Mouse (Mus musculus) heart, embryonic 11.5 days (tissue): ENCODE measurements around the gene Limk2. TPM values are rescaled to one million over a fixed set of nuclear protein-coding genes. Genes with fewer than 3 reads are reported as not detected.

ENCODE experiments used
- ATAC-seq: fragments of 200-750 bp; cut with Nextera tagmentation; replicated peaks from 2 replicates; pipeline ENCODE4 v1.8.0; 2017; ENCODE audit warnings: moderate library complexity; ENCODE audit not compliant: insufficient number of reproducible peaks, low FRiP score, low TSS enrichment
- H3K27ac ChIP-seq: fragments of 300-500 bp; sonication (generic); 2 replicates; pipeline ENCODE4 v1.5.1; 2014; ENCODE audit warnings: mild to moderate bottlenecking, low read depth, low read length
- H3K27me3 ChIP-seq: fragments of 300-500 bp; sonication (generic); 2 replicates; pipeline ENCODE4 v1.6.1; 2014; ENCODE audit warnings: mild to moderate bottlenecking, low read length, mixed read lengths; ENCODE audit not compliant: control insufficient read depth, insufficient read depth
- H3K36me3 ChIP-seq: fragments of 300-500 bp; sonication (generic); 2 replicates; pipeline ENCODE4 v1.6.1; 2014; ENCODE audit warnings: mild to moderate bottlenecking, low read length, moderate library complexity, mixed read lengths; ENCODE audit not compliant: control insufficient read depth, insufficient read depth
- H3K4me1 ChIP-seq: fragments of 300-500 bp; sonication (generic); 2 replicates; pipeline ENCODE4 v1.6.1; 2014; ENCODE audit warnings: low read length; ENCODE audit not compliant: control insufficient read depth, insufficient read depth
- H3K4me2 ChIP-seq: fragments of 300-500 bp; sonication (generic); 2 replicates; pipeline ENCODE4 v1.6.1; 2014; ENCODE audit warnings: mild to moderate bottlenecking, moderate library complexity
- H3K4me3 ChIP-seq: fragments of 300-500 bp; sonication (generic); 2 replicates; pipeline ENCODE4 v1.5.1; 2014; ENCODE audit warnings: low read depth, low read length
- H3K9ac ChIP-seq: fragments of 300-500 bp; sonication (generic); 2 replicates; pipeline ENCODE4 v1.6.1; 2014; ENCODE audit warnings: mild to moderate bottlenecking, low read depth, low read length, moderate library complexity
- H3K9me3 ChIP-seq: fragments of 300-500 bp; sonication (generic); replicated peaks from 2 replicates; pipeline ENCODE4 v1.6.1; 2016; ENCODE audit warnings: low read length; ENCODE audit not compliant: control insufficient read depth
- WGBS: fragments of 180-500 bp; shearing (Covaris S2); extraction: QIAGEN DNeasy Blood & Tissue Kit; methylation state at CpG from one replicate; pipeline ENCODE4 v1.1.7; 2014; ENCODE audit not compliant: insufficient replicate concordance; 5-methylcytosine and 5-hydroxymethylcytosine counted together
- polyA plus RNA-seq: library from polyadenylated mRNA; unstranded; fragments of >200 nt; fragmentation: Nextera tagmentation; extraction: Ambion mirVana; gene quantifications from 2 replicates; pipeline ENCODE4 v1.2.1, GENCODE M21; 2014

Gene Limk2
- polyA plus RNA-seq, 1 experiment from 2014 or later, result 61.8 TPM

DNA sequence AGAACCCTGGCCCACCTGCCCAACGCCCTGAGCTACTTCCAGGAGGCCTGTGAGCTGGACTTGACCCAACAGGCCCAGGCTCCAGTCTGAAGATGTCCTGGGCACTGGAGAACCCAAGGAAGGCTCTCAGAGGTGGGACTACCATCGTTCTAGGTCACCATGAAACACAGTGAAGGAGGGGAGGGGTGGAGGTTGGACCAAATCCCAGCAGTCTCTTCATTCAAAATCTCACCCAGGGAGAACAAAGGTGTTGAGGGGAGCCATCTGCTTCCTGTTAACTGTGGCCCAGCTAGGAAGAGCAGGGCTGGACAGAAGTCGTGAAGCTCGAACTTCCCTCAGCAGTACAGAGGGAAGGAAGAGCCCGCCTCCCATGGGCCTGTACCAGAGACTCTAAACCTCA lies 19.0 kb downstream of the Limk2 start:
- Histone ChIP-seq H3K9ac (no peak overlapping the region), H3K27me3 (no peaks in the 10 kb centered on the region), H3K4me1 (peaks cover 10% of the 10 kb centered on the region; the same call in 1 of the 2 replicates), H3K36me3 (no peaks in the 10 kb centered on the region; the same call in 1 of the 2 replicates), H3K9me3 (no peaks in the 10 kb centered on the region), H3K4me2 (no peak overlapping the region), H3K4me3 (no peak overlapping the region), H3K27ac (no peak overlapping the region)
- WGBS, result 53% methylated on average over 5 of the region's 5 CpGs
- no peak for ATAC-seq

- Histone ChIP-seq H3K27ac (no peak overlapping the region), H3K4me1 (peaks cover 10% of the 10 kb centered on the region; the same call in 1 of the 2 replicates), H3K4me3 (no peak overlapping the region), H3K36me3 (peaks cover 5% of the 10 kb centered on the region; the same call in 1 of the 2 replicates), H3K4me2 (no peak overlapping the region), H3K9ac (no peak overlapping the region), H3K9me3 (no peaks in the 10 kb centered on the region), H3K27me3 (no peaks in the 10 kb centered on the region)
- no peak for ATAC-seq
- WGBS, result 83% methylated on average over 6 of the region's 6 CpGs
These were observed 21.4 kb downstream of the Limk2 start for GRCm38 (mm10) chr11:3387482-3388196.

DNA sequence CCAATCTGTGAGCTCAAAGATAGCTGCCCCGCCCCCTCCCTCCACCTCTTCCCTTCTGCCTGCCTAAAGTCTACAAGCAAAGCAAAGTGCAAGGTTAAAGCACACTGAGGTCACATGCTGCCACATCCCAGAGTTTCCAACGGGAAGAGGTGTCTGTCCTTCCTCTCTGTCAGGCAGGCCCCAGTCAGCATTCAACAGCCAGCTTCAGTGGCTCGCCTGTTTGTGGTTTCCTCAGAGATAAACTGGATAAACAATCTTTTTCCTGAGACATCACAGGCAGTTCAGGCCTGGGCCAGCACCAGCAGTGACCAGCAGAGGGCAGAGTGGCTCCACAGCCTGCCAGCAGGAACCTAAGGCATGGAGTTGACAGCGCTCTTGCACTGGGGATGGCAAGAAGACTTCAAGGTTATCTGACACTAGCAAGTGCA lies 22.0 kb downstream of the Limk2 start:
- H3K36me3 ChIP-seq, result peaks cover 5% of the 10 kb centered on the region; the same call in 1 of the 2 replicates
- H3K4me2 ChIP-seq, result no peak overlapping the region
- no peaks in the 10 kb centered on the region for H3K9me3 ChIP-seq
- peak overlapping the region; percentile 30; the same call in 1 of the 2 replicates for H3K27ac ChIP-seq
- no peak overlapping the region for H3K9ac ChIP-seq
- 0 out of 2 replicates have a peak, but pooled peaks cover 7% of the 10 kb centered on the region for H3K4me1 ChIP-seq
- peak; percentile 67 for ATAC-seq
- H3K27me3 ChIP-seq, result no peaks in the 10 kb centered on the region
- 10% methylated on average over 4 of the region's 4 CpGs for WGBS
- H3K4me3 ChIP-seq, result no peak overlapping the region

DNA sequence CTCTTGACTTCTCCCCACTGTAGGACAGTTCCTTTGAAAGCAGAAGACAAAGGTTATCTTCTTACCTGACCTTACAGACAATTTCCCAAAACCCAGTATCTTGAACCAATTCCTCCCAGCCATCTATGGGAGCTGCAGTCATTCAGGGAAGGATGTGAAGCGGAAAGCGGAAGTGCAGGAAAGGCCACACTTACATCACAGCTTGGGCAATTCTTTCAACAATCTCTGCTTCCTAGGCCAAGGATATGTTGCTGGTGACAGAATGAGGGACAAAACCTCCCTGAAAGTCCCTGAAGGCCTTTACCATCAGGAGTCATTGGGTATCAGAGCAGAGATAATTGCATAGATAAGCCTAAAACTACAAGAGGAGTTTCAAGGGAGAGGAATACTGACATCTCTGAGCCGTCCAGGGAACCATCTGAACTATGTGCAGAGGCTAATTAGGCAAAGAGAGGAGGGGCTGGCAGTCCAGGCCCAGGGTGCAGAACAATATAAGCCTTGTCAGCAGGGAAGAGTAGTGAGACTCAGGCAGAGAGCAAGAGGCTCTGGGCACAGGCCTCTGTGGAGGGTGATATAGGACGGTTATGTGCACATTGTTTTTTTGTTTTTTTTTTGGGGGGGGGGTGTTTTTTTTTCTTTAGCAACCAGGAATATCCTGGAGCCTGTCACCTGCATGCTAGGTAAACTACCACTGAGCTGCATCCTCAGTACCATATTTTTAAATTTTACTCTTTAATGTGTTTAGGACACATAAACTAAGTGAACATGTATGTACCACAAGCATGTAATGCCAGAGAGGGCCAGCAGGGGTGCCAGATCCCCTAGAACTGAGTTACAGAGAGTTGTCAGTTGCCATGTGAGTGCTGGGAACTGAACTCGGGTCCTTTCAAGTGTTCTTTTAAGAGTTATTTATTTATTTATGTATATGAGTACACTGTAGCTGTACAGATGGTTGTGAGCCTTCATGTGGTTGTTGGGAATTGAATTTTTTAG lies 26.1 kb downstream of the Limk2 start:
- 76% methylated on average over 5 of the region's 5 CpGs for WGBS
- Histone ChIP-seq H3K27me3 (no peaks in the 10 kb centered on the region), H3K4me1 (0 out of 2 replicates have a peak, but pooled peaks cover 11% of the 10 kb centered on the region), H3K4me2 (no peak overlapping the region), H3K27ac (no peak overlapping the region), H3K9me3 (no peaks in the 10 kb centered on the region), H3K9ac (no peak overlapping the region), H3K4me3 (no peak overlapping the region), H3K36me3 (peaks cover 7% of the 10 kb centered on the region; the same call in 1 of the 2 replicates)
- ATAC-seq, result no peak

DNA sequence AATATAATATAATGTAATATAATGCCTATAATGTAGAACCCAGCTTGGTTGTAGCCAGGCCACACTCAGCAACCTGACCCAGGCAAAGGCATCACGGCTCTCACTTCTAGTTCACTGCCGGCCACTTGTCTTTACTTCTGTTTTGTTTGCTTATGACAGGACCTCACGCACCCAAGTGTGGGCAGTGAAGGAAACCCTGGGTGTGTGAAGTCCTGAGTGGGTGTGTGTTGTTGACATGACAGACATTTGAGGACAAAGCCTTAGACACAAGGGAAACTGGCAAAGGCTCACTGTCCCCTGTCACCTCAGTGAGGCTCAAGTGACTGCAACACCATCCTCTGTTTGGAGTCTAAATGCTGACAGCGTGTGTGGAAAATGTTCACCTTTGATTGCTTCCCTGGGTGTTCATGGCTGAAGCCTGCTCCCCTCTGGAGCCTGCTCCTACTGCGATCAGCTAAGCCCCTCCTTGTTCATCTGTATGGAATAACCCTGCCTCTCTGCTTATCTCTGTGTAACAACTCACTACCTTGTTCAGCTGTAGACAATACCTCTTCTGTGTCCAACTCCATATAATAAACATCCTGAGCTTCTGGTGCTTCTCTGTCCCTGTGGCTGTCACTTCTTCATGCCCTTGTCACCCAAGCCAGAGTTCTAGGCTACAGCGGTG lies 27.7 kb downstream of the Limk2 start:
- Histone ChIP-seq H3K9me3 (no peaks in the 10 kb centered on the region), H3K4me3 (no peak overlapping the region), H3K4me1 (peaks cover 4% of the 10 kb centered on the region; the same call in 1 of the 2 replicates), H3K4me2 (no peak overlapping the region), H3K36me3 (peaks cover 7% of the 10 kb centered on the region; the same call in 1 of the 2 replicates), H3K9ac (no peak overlapping the region), H3K27me3 (no peaks in the 10 kb centered on the region), H3K27ac (no peak overlapping the region)
- no peak for ATAC-seq
- 72% methylated on average over 6 of the region's 6 CpGs for whole genome bisulfite sequencing

DNA sequence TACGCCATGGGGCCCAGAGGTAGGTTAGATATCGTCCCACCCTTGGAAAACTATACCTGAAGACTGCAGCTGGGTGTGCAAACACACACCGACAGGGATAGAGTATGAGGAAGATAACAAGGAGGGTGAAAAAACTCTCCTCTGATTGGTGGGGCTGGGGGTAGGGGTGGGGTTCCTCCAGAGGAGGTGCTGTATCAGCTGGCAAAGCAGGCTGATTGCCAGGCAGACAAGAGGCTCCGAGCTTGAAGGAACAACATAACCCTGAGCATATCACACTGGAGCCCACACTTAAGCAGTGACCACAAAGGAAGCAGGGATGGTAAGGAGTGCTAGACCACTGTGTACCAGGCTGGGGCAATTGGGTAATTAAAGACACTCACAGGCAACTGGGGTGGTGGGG lies 29.6 kb downstream of the Limk2 start:
- ATAC-seq, result no peak
- peaks cover 7% of the 10 kb centered on the region for H3K36me3 ChIP-seq
- no peak overlapping the region for H3K4me2 ChIP-seq
- no peak overlapping the region for H3K9ac ChIP-seq
- no peak overlapping the region for H3K27ac ChIP-seq
- 65% methylated on average over 4 of the region's 4 CpGs for WGBS
- H3K4me1 ChIP-seq, result peaks cover 19% of the 10 kb centered on the region
- H3K27me3 ChIP-seq, result no peaks in the 10 kb centered on the region
- H3K9me3 ChIP-seq, result no peaks in the 10 kb centered on the region
- no peak overlapping the region for H3K4me3 ChIP-seq

DNA sequence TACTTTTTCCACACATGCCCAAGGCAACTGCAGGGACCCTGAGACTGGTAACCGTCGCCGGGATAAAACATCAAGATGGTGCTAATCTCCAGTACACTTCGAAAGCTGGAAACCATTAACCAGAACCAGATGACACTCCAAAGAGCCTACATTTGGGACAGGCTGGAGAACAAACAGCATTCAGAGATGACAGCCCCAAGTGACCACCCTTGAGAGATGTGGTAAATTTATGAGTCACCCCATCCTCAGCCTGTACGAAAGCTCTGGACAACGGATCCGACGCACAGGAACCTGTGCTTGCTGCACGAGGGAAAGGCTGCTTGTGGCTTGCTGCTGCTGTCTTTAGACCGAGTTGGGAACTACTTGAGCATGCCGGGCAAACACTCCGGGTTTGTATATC lies 34.2 kb downstream of the Limk2 start:
- H3K27ac ChIP-seq, result peak overlapping the region; percentile 90
- H3K9ac ChIP-seq, result 0 out of 2 replicates have a peak overlapping the region, but pooled peaks have one; percentile 17
- peaks cover 43% of the 10 kb centered on the region for H3K4me1 ChIP-seq
- ATAC-seq, result no peak
- H3K27me3 ChIP-seq, result no peaks in the 10 kb centered on the region
- no peaks in the 10 kb centered on the region for H3K9me3 ChIP-seq
- peak overlapping the region; percentile 46 for H3K4me2 ChIP-seq
- 38% methylated on average over 12 of the region's 12 CpGs for WGBS
- H3K4me3 ChIP-seq, result no peak overlapping the region
- H3K36me3 ChIP-seq, result peaks cover 2% of the 10 kb centered on the region; the same call in 1 of the 2 replicates

DNA sequence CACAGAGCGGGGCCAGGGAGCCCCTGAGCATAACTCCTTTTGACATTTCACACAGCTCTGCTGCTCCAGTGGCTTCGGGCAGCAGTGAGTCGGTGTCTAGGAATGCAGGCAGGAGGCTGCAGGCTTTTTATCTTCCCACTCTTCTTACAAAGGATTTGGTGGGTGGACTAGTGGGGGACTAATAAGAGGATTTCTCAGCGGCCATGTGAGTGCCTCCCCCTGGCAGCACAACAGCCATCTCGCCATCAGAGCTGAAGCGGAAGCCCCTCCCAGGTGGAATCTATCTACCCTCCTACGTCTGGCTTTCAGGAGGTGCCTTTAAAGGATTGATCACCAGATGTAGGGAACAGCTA lies 34.7 kb downstream of the Limk2 start:
- peak overlapping the region; percentile 90 for H3K27ac ChIP-seq
- H3K4me3 ChIP-seq, result no peak overlapping the region
- H3K27me3 ChIP-seq, result no peaks in the 10 kb centered on the region
- H3K36me3 ChIP-seq, result peaks cover 2% of the 10 kb centered on the region; the same call in 1 of the 2 replicates
- H3K9ac ChIP-seq, result peak overlapping the region; percentile 56
- WGBS, result 8% methylated on average over 7 of the region's 7 CpGs
- H3K9me3 ChIP-seq, result no peaks in the 10 kb centered on the region
- peaks cover 46% of the 10 kb centered on the region for H3K4me1 ChIP-seq
- peak; percentile 37; the same call in 1 of the 2 replicates for ATAC-seq
- peak overlapping the region; percentile 46 for H3K4me2 ChIP-seq
